Mouse (Mus musculus) small intestine, adult 2 months (tissue): ENCODE data around the gene Sik3.

Experiments used
- CTCF ChIP-seq: fragments of 200-500 bp; IDR thresholded peaks from 2 replicates; pipeline ENCODE4 v1.5.1; 2012; ENCODE audit warnings: low read depth, mild to moderate bottlenecking, control low read depth, inconsistent platforms, low read length, moderate library complexity, mixed read lengths; ENCODE audit not compliant: insufficient replicate concordance, insufficient read length; ENCODE audit errors: extremely low read depth
- POLR2A ChIP-seq: fragments of 200-500 bp; IDR thresholded peaks from 2 replicates; pipeline ENCODE4 v1.6.1; 2012; ENCODE audit warnings: low read depth, mild to moderate bottlenecking, control low read depth, inconsistent platforms, low read length, moderate library complexity

GRCm38 (mm10) chr9:46191644-46192043 is 179.0 kb downstream of the Sik3 start:
- TF ChIP-seq CTCF (no peak), POLR2A (no peak)
